Mouse (Mus musculus): ENCODE results near the gene Mepce. TPM values are rescaled to one million over a fixed set of nuclear protein-coding genes. Genes with fewer than 3 reads are reported as not detected.

Gene Mepce
- polyA plus RNA-seq (2012; rRNA removed) = 30.1 and 30.3 TPM in 2 replicates

GRCm38 (mm10) chr5:137787151-137787928 lies at the start of gene Mepce, which contains the start of gene Zcwpw1:
TSS of gene Mepce (minus strand) at chr5:137787655.
TSS of gene Zcwpw1 (plus strand) at chr5:137787798.

GRCm38 (mm10) chr5:137835966-137836520 lies 48.6 kb upstream of the Mepce start, which contains the start of gene Pilra:
TSS of gene Pilra (minus strand) at chr5:137836281.

GRCm38 (mm10) chr5:137778635-137779034 lies 8.8 kb downstream of the Mepce start, which contains the start of gene Ppp1r35:
TSS of gene Ppp1r35 (plus strand) at chr5:137778849.

GRCm38 (mm10) chr5:137745214-137746171 lies 42.0 kb downstream of the Mepce start, which contains the start of gene Tsc22d4:
TSS of gene Tsc22d4 (plus strand) at chr5:137745730.

GRCm38 (mm10) chr5:137741023-137741931 lies 46.2 kb downstream of the Mepce start, which contains the start of gene Nyap1:
TSS of gene Nyap1 (minus strand) at chr5:137741607.

Other genes starting within 250 kb of the Mepce start
- gene Actl6b, start 234.1 kb downstream of the Mepce start, polyA plus RNA-seq (2012; rRNA removed) = 310 and 353 TPM in 2 replicates
- gene Tfr2, start 217.8 kb downstream of the Mepce start, polyA plus RNA-seq (2012; rRNA removed) = 13.6 and 15.5 TPM in 2 replicates
- gene Mospd3, start 186.6 kb downstream of the Mepce start, polyA plus RNA-seq (2012; rRNA removed) = 70.8 and 83.0 TPM in 2 replicates
- 16.1 and 32.8 TPM in 2 replicates for gene Pcolce, start 173.9 kb downstream of the Mepce start, polyA plus RNA-seq (2012; rRNA removed)
- gene Fbxo24, start 158.7 kb downstream of the Mepce start, polyA plus RNA-seq (2012; rRNA removed) = 0.16 and 0.23 TPM in 2 replicates
- gene Lrch4, start 158.5 kb downstream of the Mepce start, polyA plus RNA-seq (2012; rRNA removed) = 9.6 and 11.4 TPM in 2 replicates
- 10.2 and 10.7 TPM in 2 replicates for gene Gm20605, start 158.5 kb downstream of the Mepce start, polyA plus RNA-seq (2012; rRNA removed)
- 17.5 and 20.8 TPM in 2 replicates for gene Sap25, start 146.3 kb downstream of the Mepce start, polyA plus RNA-seq (2012; rRNA removed)
- gene Irs3, start 141.9 kb downstream of the Mepce start, polyA plus RNA-seq (2012; rRNA removed) = 0.11 and 0.12 TPM in 2 replicates
- 21.1 and 22.9 TPM in 2 replicates for gene Agfg2, start 102.9 kb downstream of the Mepce start, polyA plus RNA-seq (2012; rRNA removed)
- gene Nyap1, start 46.0 kb downstream of the Mepce start, polyA plus RNA-seq (2012; rRNA removed) = 180 and 212 TPM in 2 replicates
- 68.3 and 79.4 TPM in 2 replicates for gene Tsc22d4, start 41.9 kb downstream of the Mepce start, polyA plus RNA-seq (2012; rRNA removed)
- gene Ppp1r35, start 8.8 kb downstream of the Mepce start, polyA plus RNA-seq (2012; rRNA removed) = 46.6 and 55.4 TPM in 2 replicates
- gene Zcwpw1, start 143 bp upstream of the Mepce start, polyA plus RNA-seq (2012; rRNA removed) = 9.8 and 11.7 TPM in 2 replicates
- 0.25 and 0.45 TPM in 2 replicates for gene Pilra, start 48.6 kb upstream of the Mepce start, polyA plus RNA-seq (2012; rRNA removed)
- gene Pilrb1, start 70.5 kb upstream of the Mepce start, polyA plus RNA-seq (2012; rRNA removed) = 0.04 TPM in 1 of 2 replicates, not detected in the other
- gene Pilrb2, start 84.2 kb upstream of the Mepce start, polyA plus RNA-seq (2012; rRNA removed) = 0.05 TPM in 1 of 2 replicates, not detected in the other
- 0.03 and 0.08 TPM in 2 replicates for gene Cyp3a13, start 134.0 kb upstream of the Mepce start, polyA plus RNA-seq (2012; rRNA removed)
- 1.1 and 2.6 TPM in 2 replicates for gene Gjc3, start 175.4 kb upstream of the Mepce start, polyA plus RNA-seq (2012; rRNA removed)
- 0.04 TPM in 1 of 2 replicates, not detected in the other for gene Azgp1, start 193.9 kb upstream of the Mepce start, polyA plus RNA-seq (2012; rRNA removed)
- not detected in 2 replicates for gene Smok3a, start 233.6 kb upstream of the Mepce start, polyA plus RNA-seq (2012; rRNA removed)
- not detected in 2 replicates for gene Smok3b, start 233.8 kb upstream of the Mepce start, polyA plus RNA-seq (2012; rRNA removed)

Measured in central nervous system, embryonic 18 days (tissue).